Mouse (Mus musculus) lung, postnatal 4 days (tissue): ENCODE results near the gene Sae1.
"Not testable (repeated sequence)": the region's sequence is repeated elsewhere in the genome, so short reads cannot be mapped to it uniquely, and the experiment has no call there.

ENCODE experiments used
- DNase-seq, 2 experiments: peaks; one replicate each; pipeline ENCODE4 v3.0.0; 2021

Sae1 gene

GRCm38 (mm10) chr7:16402449-16402848, 14.8 kb upstream of the Sae1 start:
- DNase-seq = no peak

GRCm38 (mm10) chr7:16401991-16402431, 14.4 kb upstream of the Sae1 start:
- DNase-seq = peak; percentile 60 to 63

GRCm38 (mm10) chr7:16400689-16401611, 13.3 kb upstream of the Sae1 start, which contains the start of gene Zc3h4:
Zc3h4 (plus strand) TSS chr7:16400910.
- DNase-seq = peak; percentile 93 to 94

- peak; percentile 99 for DNase-seq
These were observed 12.4 kb upstream of the Sae1 start for GRCm38 (mm10) chr7:16399820-16400688.

GRCm38 (mm10) chr7:16399098-16399819, 11.7 kb upstream of the Sae1 start:
- DNase-seq = peak; percentile 94 to 95

- DNase-seq = no peak
These were observed 10.9 kb upstream of the Sae1 start for GRCm38 (mm10) chr7:16398387-16399050.

GRCm38 (mm10) chr7:16397465-16397864, 9.9 kb upstream of the Sae1 start:
- no peak for DNase-seq

GRCm38 (mm10) chr7:16395944-16396343, 8.3 kb upstream of the Sae1 start:
- DNase-seq = peak in 1 of 2 experiments; percentile 64

GRCm38 (mm10) chr7:16392923-16393322, 5.3 kb upstream of the Sae1 start:
- no peak for DNase-seq

- DNase-seq = not testable (repeated sequence)
These were observed 2.3 kb upstream of the Sae1 start for GRCm38 (mm10) chr7:16389942-16390341.

- peak in 1 of 2 experiments; percentile 72 for DNase-seq
These were observed 11.1 kb downstream of the Sae1 start for GRCm38 (mm10) chr7:16376505-16376904.

GRCm38 (mm10) chr7:16374989-16375388, 12.6 kb downstream of the Sae1 start:
- DNase-seq = no peak

- DNase-seq = no peak
These were observed 13.9 kb downstream of the Sae1 start for GRCm38 (mm10) chr7:16373719-16374118.

GRCm38 (mm10) chr7:16370596-16370995, 17.0 kb downstream of the Sae1 start:
- DNase-seq = no peak

GRCm38 (mm10) chr7:16368835-16369234, 18.8 kb downstream of the Sae1 start:
- DNase-seq = no peak

- DNase-seq = no peak
These were observed 20.9 kb downstream of the Sae1 start for GRCm38 (mm10) chr7:16366669-16367068.

- peak; percentile 33 to 51 for DNase-seq
These were observed 21.4 kb downstream of the Sae1 start for GRCm38 (mm10) chr7:16366133-16366646.

- DNase-seq = peak in 1 of 2 experiments; percentile 29
These were observed 22.6 kb downstream of the Sae1 start for GRCm38 (mm10) chr7:16364901-16365500.

- DNase-seq = no peak
These were observed 23.3 kb downstream of the Sae1 start for GRCm38 (mm10) chr7:16364319-16364718.

- no peak for DNase-seq
These were observed 30.0 kb downstream of the Sae1 start for GRCm38 (mm10) chr7:16357602-16358001.

GRCm38 (mm10) chr7:16355854-16356594, 31.6 kb downstream of the Sae1 start:
- DNase-seq = no peak
